Mouse (Mus musculus) midbrain, embryonic 15.5 days (tissue): ENCODE measurements around the gene L3mbtl3. TPM values are rescaled to one million over a fixed set of nuclear protein-coding genes. Genes with fewer than 3 reads are reported as not detected.

ENCODE experiments used
- ATAC-seq: fragments of 200-750 bp; cut with Nextera tagmentation; replicated peaks from 2 replicates; pipeline ENCODE4 v1.8.0; 2017; ENCODE audit warnings: moderate TSS enrichment
- H3K27ac ChIP-seq: fragments of 300-500 bp; sonication (generic); 2 replicates; pipeline ENCODE4 v1.5.1; 2015; ENCODE audit warnings: mild to moderate bottlenecking, inconsistent platforms
- H3K27me3 ChIP-seq: fragments of 300-500 bp; sonication (generic); replicated peaks from 2 replicates; pipeline ENCODE4 v1.6.1; 2015; ENCODE audit warnings: inconsistent platforms
- H3K36me3 ChIP-seq: fragments of 300-500 bp; sonication (generic); replicated peaks from 2 replicates; pipeline ENCODE4 v1.6.1; 2015; ENCODE audit warnings: inconsistent platforms
- H3K4me1 ChIP-seq: fragments of 300-500 bp; sonication (generic); 2 replicates; pipeline ENCODE4 v1.6.1; 2015; ENCODE audit warnings: inconsistent platforms
- H3K4me2 ChIP-seq: fragments of 300-500 bp; sonication (generic); 2 replicates; pipeline ENCODE4 v1.6.1; 2015; ENCODE audit warnings: inconsistent platforms, mild to moderate bottlenecking, moderate library complexity
- H3K4me3 ChIP-seq: fragments of 300-500 bp; sonication (generic); 2 replicates; pipeline ENCODE4 v1.5.1; 2015; ENCODE audit warnings: mild to moderate bottlenecking, inconsistent platforms
- H3K9ac ChIP-seq: fragments of 300-500 bp; sonication (generic); 2 replicates; pipeline ENCODE4 v1.6.1; 2015; ENCODE audit warnings: mild to moderate bottlenecking, inconsistent platforms
- H3K9me3 ChIP-seq: fragments of 300-500 bp; sonication (generic); 2 replicates; pipeline ENCODE4 v1.6.1; 2016; ENCODE audit warnings: inconsistent platforms
- WGBS: fragments of 180-500 bp; shearing (Covaris S2); methylation state at CpG from one replicate; pipeline ENCODE4 v1.1.7; 2015; ENCODE audit warnings: mixed read lengths; 5-methylcytosine and 5-hydroxymethylcytosine counted together
- polyA plus RNA-seq: library from polyadenylated mRNA; unstranded; fragments of >200 nt; fragmentation: Nextera tagmentation; extraction: Ambion mirVana; gene quantifications from 2 replicates; pipeline ENCODE4 v1.2.1, GENCODE M21; 2015

The L3mbtl3 gene
- polyA plus RNA-seq, 1 experiment from 2014 or later: 37.5 TPM

GRCm38 (mm10) chr10:26328843-26329242 is 46.9 kb downstream of the L3mbtl3 start:
- Histone ChIP-seq H3K4me2 (no peak overlapping the region), H3K36me3 (0 out of 2 replicates have a peak, but pooled peaks cover 6% of the 10 kb centered on the region), H3K4me1 (peaks cover 13% of the 10 kb centered on the region; the same call in 1 of the 2 replicates), H3K27me3 (no peaks in the 10 kb centered on the region), H3K9ac (no peak overlapping the region), H3K9me3 (no peaks in the 10 kb centered on the region), H3K27ac (no peak overlapping the region), H3K4me3 (no peak overlapping the region)
- 61% methylated on average over 3 of the region's 3 CpGs for WGBS
- no peak for ATAC-seq

- Histone ChIP-seq H3K4me1 (peaks cover 13% of the 10 kb centered on the region; the same call in 1 of the 2 replicates), H3K36me3 (0 out of 2 replicates have a peak, but pooled peaks cover 6% of the 10 kb centered on the region), H3K4me2 (peak overlapping the region; percentile 1; the same call in 1 of the 2 replicates), H3K27ac (peak overlapping the region; percentile 1; the same call in 1 of the 2 replicates), H3K4me3 (no peak overlapping the region), H3K27me3 (no peaks in the 10 kb centered on the region), H3K9me3 (no peaks in the 10 kb centered on the region), H3K9ac (no peak overlapping the region)
- ATAC-seq: peak; percentile 88
- 15% methylated on average over 17 of the region's 17 CpGs for WGBS
These were observed 47.9 kb downstream of the L3mbtl3 start for GRCm38 (mm10) chr10:26327691-26328542.

GRCm38 (mm10) chr10:26327291-26327690 is 48.5 kb downstream of the L3mbtl3 start:
- Histone ChIP-seq H3K4me1 (peaks cover 13% of the 10 kb centered on the region; the same call in 1 of the 2 replicates), H3K9me3 (no peaks in the 10 kb centered on the region), H3K9ac (no peak overlapping the region), H3K27me3 (no peaks in the 10 kb centered on the region), H3K4me2 (0 out of 2 replicates have a peak overlapping the region, but pooled peaks have one; percentile 1), H3K27ac (0 out of 2 replicates have a peak overlapping the region, but pooled peaks have one; percentile 1), H3K4me3 (no peak overlapping the region), H3K36me3 (0 out of 2 replicates have a peak, but pooled peaks cover 9% of the 10 kb centered on the region)
- peak; percentile 67 for ATAC-seq
- 47% methylated on average over 5 of the region's 5 CpGs for WGBS

- H3K4me3 ChIP-seq: no peak overlapping the region
- no peaks in the 10 kb centered on the region for H3K27me3 ChIP-seq
- no peak for ATAC-seq
- no peak overlapping the region for H3K27ac ChIP-seq
- WGBS: 96% methylated on average over 2 of the region's 2 CpGs
- H3K4me2 ChIP-seq: no peak overlapping the region
- no peaks in the 10 kb centered on the region for H3K9me3 ChIP-seq
- H3K4me1 ChIP-seq: peaks cover 13% of the 10 kb centered on the region; the same call in 1 of the 2 replicates
- 0 out of 2 replicates have a peak, but pooled peaks cover 10% of the 10 kb centered on the region for H3K36me3 ChIP-seq
- no peak overlapping the region for H3K9ac ChIP-seq
These were observed 50.5 kb downstream of the L3mbtl3 start for GRCm38 (mm10) chr10:26325320-26325719.

- H3K9me3 ChIP-seq: no peaks in the 10 kb centered on the region
- H3K4me3 ChIP-seq: no peak overlapping the region
- no peak overlapping the region for H3K27ac ChIP-seq
- WGBS: 81% methylated on average over 7 of the region's 7 CpGs
- no peaks in the 10 kb centered on the region for H3K27me3 ChIP-seq
- no peak for ATAC-seq
- no peak overlapping the region for H3K4me2 ChIP-seq
- H3K36me3 ChIP-seq: 0 out of 2 replicates have a peak, but pooled peaks cover 10% of the 10 kb centered on the region
- H3K9ac ChIP-seq: no peak overlapping the region
- H3K4me1 ChIP-seq: 0 out of 2 replicates have a peak, but pooled peaks cover 4% of the 10 kb centered on the region
These were observed 53.3 kb downstream of the L3mbtl3 start for GRCm38 (mm10) chr10:26322344-26323051.

- H3K9ac ChIP-seq: no peak overlapping the region
- H3K27ac ChIP-seq: no peak overlapping the region
- no peak for ATAC-seq
- H3K9me3 ChIP-seq: no peaks in the 10 kb centered on the region
- H3K4me2 ChIP-seq: no peak overlapping the region
- no peaks in the 10 kb centered on the region for H3K4me1 ChIP-seq
- WGBS: 92% methylated on average over 4 of the region's 4 CpGs
- 0 out of 2 replicates have a peak, but pooled peaks cover 10% of the 10 kb centered on the region for H3K36me3 ChIP-seq
- H3K27me3 ChIP-seq: no peaks in the 10 kb centered on the region
- no peak overlapping the region for H3K4me3 ChIP-seq
These were observed 55.1 kb downstream of the L3mbtl3 start for GRCm38 (mm10) chr10:26320679-26321078.

- H3K36me3 ChIP-seq: peaks cover 14% of the 10 kb centered on the region; the same call in 1 of the 2 replicates
- H3K27me3 ChIP-seq: no peaks in the 10 kb centered on the region
- ATAC-seq: no peak
- no peak overlapping the region for H3K9ac ChIP-seq
- H3K9me3 ChIP-seq: no peaks in the 10 kb centered on the region
- no peak overlapping the region for H3K4me2 ChIP-seq
- no peak overlapping the region for H3K4me3 ChIP-seq
- WGBS: 92% methylated on average over 15 of the region's 15 CpGs
- no peak overlapping the region for H3K27ac ChIP-seq
- no peaks in the 10 kb centered on the region for H3K4me1 ChIP-seq
These were observed 61.4 kb downstream of the L3mbtl3 start for GRCm38 (mm10) chr10:26314327-26314726.

- no peaks in the 10 kb centered on the region for H3K9me3 ChIP-seq
- no peak overlapping the region for H3K4me3 ChIP-seq
- no peak overlapping the region for H3K4me2 ChIP-seq
- H3K4me1 ChIP-seq: no peaks in the 10 kb centered on the region
- peaks cover 11% of the 10 kb centered on the region; the same call in 1 of the 2 replicates for H3K36me3 ChIP-seq
- no peak overlapping the region for H3K9ac ChIP-seq
- H3K27me3 ChIP-seq: no peaks in the 10 kb centered on the region
- WGBS: 78% methylated on average over 6 of the region's 6 CpGs
- ATAC-seq: peak; percentile 71; the same call in 1 of the 2 replicates
- H3K27ac ChIP-seq: no peak overlapping the region
These were observed 72.3 kb downstream of the L3mbtl3 start for GRCm38 (mm10) chr10:26303485-26303884.

GRCm38 (mm10) chr10:26302336-26302735 is 73.4 kb downstream of the L3mbtl3 start:
- no peak for ATAC-seq
- Histone ChIP-seq H3K4me2 (no peak overlapping the region), H3K9ac (no peak overlapping the region), H3K27me3 (no peaks in the 10 kb centered on the region), H3K36me3 (0 out of 2 replicates have a peak, but pooled peaks cover 3% of the 10 kb centered on the region), H3K4me3 (no peak overlapping the region), H3K9me3 (no peaks in the 10 kb centered on the region), H3K4me1 (no peaks in the 10 kb centered on the region), H3K27ac (no peak overlapping the region)
- WGBS: 93% methylated on average over 4 of the region's 4 CpGs

- no peak overlapping the region for H3K9ac ChIP-seq
- WGBS: 81% methylated on average over 7 of the region's 7 CpGs
- peaks cover 10% of the 10 kb centered on the region; the same call in 1 of the 2 replicates for H3K36me3 ChIP-seq
- H3K4me3 ChIP-seq: no peak overlapping the region
- H3K27ac ChIP-seq: no peak overlapping the region
- H3K4me2 ChIP-seq: no peak overlapping the region
- ATAC-seq: no peak
- H3K9me3 ChIP-seq: no peaks in the 10 kb centered on the region
- no peaks in the 10 kb centered on the region for H3K27me3 ChIP-seq
- no peaks in the 10 kb centered on the region for H3K4me1 ChIP-seq
These were observed 78.1 kb downstream of the L3mbtl3 start for GRCm38 (mm10) chr10:26297626-26298025.

- H3K9me3 ChIP-seq: no peaks in the 10 kb centered on the region
- H3K4me1 ChIP-seq: no peaks in the 10 kb centered on the region
- H3K27me3 ChIP-seq: no peaks in the 10 kb centered on the region
- 75% methylated on average over 3 of the region's 3 CpGs for WGBS
- peaks cover 11% of the 10 kb centered on the region; the same call in 1 of the 2 replicates for H3K36me3 ChIP-seq
- no peak for ATAC-seq
- no peak overlapping the region for H3K9ac ChIP-seq
- H3K4me3 ChIP-seq: no peak overlapping the region
- no peak overlapping the region for H3K27ac ChIP-seq
- H3K4me2 ChIP-seq: no peak overlapping the region
These were observed 78.6 kb downstream of the L3mbtl3 start for GRCm38 (mm10) chr10:26297200-26297599.

- H3K27ac ChIP-seq: no peak overlapping the region
- 87% methylated on average over 7 of the region's 7 CpGs for WGBS
- H3K4me3 ChIP-seq: no peak overlapping the region
- H3K4me2 ChIP-seq: no peak overlapping the region
- H3K36me3 ChIP-seq: peaks cover 11% of the 10 kb centered on the region; the same call in 1 of the 2 replicates
- no peaks in the 10 kb centered on the region for H3K4me1 ChIP-seq
- no peak for ATAC-seq
- H3K27me3 ChIP-seq: no peaks in the 10 kb centered on the region
- H3K9ac ChIP-seq: no peak overlapping the region
- no peaks in the 10 kb centered on the region for H3K9me3 ChIP-seq
These were observed 88.6 kb downstream of the L3mbtl3 start for GRCm38 (mm10) chr10:26287136-26287535.
